Mouse (Mus musculus) midbrain, embryonic 15.5 days (tissue): ENCODE measurements at regions not wholly inside any gene's neighbourhood (a gene's known extent, or its start where the extent isn't known, plus 50 kb on each side); places are given as distances from the start of the nearest gene placed in this dataset.

Source experiments
- ATAC-seq: fragments of 200-750 bp; cut with Nextera tagmentation; replicated peaks from 2 replicates; pipeline ENCODE4 v1.8.0; 2017; ENCODE audit warnings: moderate TSS enrichment
- H3K27ac ChIP-seq: fragments of 300-500 bp; sonication (generic); 2 replicates; pipeline ENCODE4 v1.5.1; 2015; ENCODE audit warnings: mild to moderate bottlenecking, inconsistent platforms
- H3K27me3 ChIP-seq: fragments of 300-500 bp; sonication (generic); replicated peaks from 2 replicates; pipeline ENCODE4 v1.6.1; 2015; ENCODE audit warnings: inconsistent platforms
- H3K36me3 ChIP-seq: fragments of 300-500 bp; sonication (generic); replicated peaks from 2 replicates; pipeline ENCODE4 v1.6.1; 2015; ENCODE audit warnings: inconsistent platforms
- H3K4me1 ChIP-seq: fragments of 300-500 bp; sonication (generic); 2 replicates; pipeline ENCODE4 v1.6.1; 2015; ENCODE audit warnings: inconsistent platforms
- H3K4me2 ChIP-seq: fragments of 300-500 bp; sonication (generic); 2 replicates; pipeline ENCODE4 v1.6.1; 2015; ENCODE audit warnings: inconsistent platforms, mild to moderate bottlenecking, moderate library complexity
- H3K4me3 ChIP-seq: fragments of 300-500 bp; sonication (generic); 2 replicates; pipeline ENCODE4 v1.5.1; 2015; ENCODE audit warnings: mild to moderate bottlenecking, inconsistent platforms
- H3K9ac ChIP-seq: fragments of 300-500 bp; sonication (generic); 2 replicates; pipeline ENCODE4 v1.6.1; 2015; ENCODE audit warnings: mild to moderate bottlenecking, inconsistent platforms
- H3K9me3 ChIP-seq: fragments of 300-500 bp; sonication (generic); 2 replicates; pipeline ENCODE4 v1.6.1; 2016; ENCODE audit warnings: inconsistent platforms
- WGBS: fragments of 180-500 bp; shearing (Covaris S2); methylation state at CpG from one replicate; pipeline ENCODE4 v1.1.7; 2015; ENCODE audit warnings: mixed read lengths; 5-methylcytosine and 5-hydroxymethylcytosine counted together

DNA sequence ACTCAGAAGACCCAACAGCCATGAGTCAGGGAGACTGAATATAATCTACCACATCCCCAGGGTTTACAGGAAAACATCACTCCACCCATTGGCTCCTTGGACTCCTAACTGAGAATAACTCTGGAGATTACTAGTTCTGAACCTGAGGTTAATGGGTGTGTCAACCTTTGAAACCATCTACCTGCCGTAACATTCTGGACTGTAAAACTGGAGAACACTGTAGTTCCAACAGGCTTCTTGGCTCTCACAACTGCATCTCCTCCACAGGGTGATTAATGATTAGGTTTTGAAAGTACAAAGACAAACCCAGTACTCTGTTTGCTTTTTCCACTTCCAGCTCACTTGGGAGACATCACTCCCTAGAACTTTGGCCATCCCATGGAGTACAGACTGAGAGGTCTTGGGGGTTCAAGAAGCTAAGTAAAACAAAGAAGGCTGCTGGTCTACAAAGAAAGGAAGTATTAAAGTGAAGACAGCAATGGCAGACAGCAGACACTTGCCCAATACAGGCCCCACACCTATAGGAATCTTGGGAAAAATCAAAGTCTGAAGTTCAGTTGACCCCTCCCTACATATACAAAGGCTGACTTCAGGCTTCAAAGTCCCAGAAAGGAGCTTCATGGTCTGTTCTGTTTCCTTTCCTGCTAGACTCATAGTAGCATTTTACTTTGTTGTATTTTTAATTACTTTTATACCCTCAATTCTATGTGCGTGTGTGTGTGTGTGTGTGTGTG is 52.7 kb upstream of the Ddit4l start:
- no peak overlapping the region for H3K27ac ChIP-seq
- H3K4me2 ChIP-seq: no peak overlapping the region
- H3K9ac ChIP-seq: no peak overlapping the region
- H3K36me3 ChIP-seq: no peaks in the 10 kb centered on the region
- ATAC-seq: no peak
- H3K27me3 ChIP-seq: no peaks in the 10 kb centered on the region
- 99% methylated on average over 2 of the region's 2 CpGs for WGBS
- no peaks in the 10 kb centered on the region for H3K9me3 ChIP-seq
- H3K4me3 ChIP-seq: no peak overlapping the region
- no peaks in the 10 kb centered on the region for H3K4me1 ChIP-seq
